ENCODE assay signal across 7 mouse cellular contexts in the genomic region with DNA sequence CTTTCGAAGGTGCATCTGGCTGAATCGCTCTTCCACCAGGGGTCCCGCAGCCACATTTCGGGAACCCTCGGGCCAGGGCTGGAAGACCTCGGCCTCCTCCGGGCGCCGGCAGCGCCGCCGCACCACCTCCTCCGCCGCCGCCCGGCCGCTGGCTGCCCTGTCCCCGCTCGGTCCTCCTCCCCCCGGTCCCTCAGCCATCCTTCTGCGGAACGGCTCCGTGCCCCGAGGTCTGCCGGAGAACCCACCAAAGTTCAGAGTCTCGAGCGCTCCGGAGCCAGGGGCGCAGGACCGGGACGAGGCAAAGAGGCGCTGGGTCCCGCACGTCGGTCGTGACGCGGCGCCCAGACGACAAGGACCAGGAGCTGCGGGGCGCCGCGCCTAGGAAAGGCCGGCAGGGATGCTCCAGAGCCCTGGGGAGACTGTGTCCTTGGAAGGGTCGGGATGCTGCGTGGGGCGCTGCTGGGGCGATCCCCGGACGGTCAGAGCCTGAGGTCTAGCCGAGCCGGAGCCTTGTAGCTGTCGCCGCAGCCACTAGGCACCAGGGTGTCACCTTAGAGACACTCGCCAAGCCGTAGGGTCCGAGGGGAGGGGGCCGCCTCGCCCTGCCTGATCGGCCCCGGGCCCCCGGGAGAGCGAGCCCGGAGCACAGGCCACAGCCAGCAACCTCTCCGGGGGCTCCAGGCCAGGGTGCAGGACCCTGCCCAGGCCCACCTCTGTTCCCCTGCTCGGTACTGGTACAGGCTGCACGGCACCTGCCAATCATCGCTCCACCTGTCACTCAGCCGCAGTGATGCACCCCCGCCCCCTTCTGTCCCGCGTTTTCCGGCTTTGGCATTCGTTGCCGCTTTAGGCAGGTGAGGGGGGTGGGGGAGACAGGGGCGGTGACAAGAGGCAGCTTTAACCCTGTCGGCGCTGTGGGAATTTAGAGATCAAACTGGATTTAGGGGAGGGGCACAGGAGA. TPM values are rescaled to one million over a fixed set of nuclear protein-coding genes. Genes with fewer than 3 reads are reported as not detected.
DNase-seq lines count a peak whose midpoint lies in the region; ATAC-seq lines count a peak whose summit lies in the region.

A gene (minus strand): TSS at position 284 of the 961 bp plus-strand sequence.

- peak within 1 kb of the TSS; percentile 62 for H3K4me3 ChIP-seq in heart, embryonic 10.5 days
- H3K4me3 ChIP-seq in midbrain, embryonic 16.5 days (ENCODE audit: low read depth, low read length), result peak within 1 kb of the TSS; percentile 47

- DNase-seq in urinary bladder, adult 2 months (ENCODE audit: low spot score), result no peak
- DNase-seq in urinary bladder, postnatal 36 days (ENCODE audit: low spot score in 2 of 2), result no peak
- DNase-seq in cerebellum, postnatal 25 days, result peak; percentile 56 to 64
- DNase-seq in heart, embryonic 10.5 days (ENCODE audit: low spot score), result no peak
- DNase-seq in layer of hippocampus, postnatal 25 days (ENCODE audit: extremely low spot score in 1 of 2, low spot score in 1 of 2), result no peak
- DNase-seq in right cerebral cortex, postnatal 36 days (ENCODE audit: low spot score in 2 of 2), result no peak

- WGBS in heart, embryonic 10.5 days, result 1% methylated on average over 77 of the region's 79 CpGs
- WGBS in midbrain, embryonic 16.5 days, result under 1% methylated on average over 76 of the region's 79 CpGs

- H3K36me3 ChIP-seq in heart, embryonic 10.5 days, result no peaks in the 10 kb centered on the region
- no peaks in the 10 kb centered on the region for H3K36me3 ChIP-seq in midbrain, embryonic 16.5 days (ENCODE audit: control insufficient read depth, insufficient read depth, low read length)

- no peaks in the 10 kb centered on the region for H3K9me3 ChIP-seq in heart, embryonic 10.5 days
- H3K9me3 ChIP-seq in midbrain, embryonic 16.5 days (replicated peaks; ENCODE audit: control insufficient read depth, low read length, poor library complexity, severe bottlenecking), result no peaks in the 10 kb centered on the region

- H3K27me3 ChIP-seq in heart, embryonic 10.5 days (ENCODE audit: insufficient read depth, poor library complexity, severe bottlenecking), result peaks cover 49% of the 10 kb centered on the region
- H3K27me3 ChIP-seq in midbrain, embryonic 16.5 days (ENCODE audit: control insufficient read depth, insufficient read depth, low read depth, low read length), result peaks cover 19% of the 10 kb centered on the region

- peak; percentile 53 for ATAC-seq in midbrain, embryonic 16.5 days

- H3K4me1 ChIP-seq in heart, embryonic 10.5 days, result peaks cover 65% of the 10 kb centered on the region
- peaks cover 27% of the 10 kb centered on the region for H3K4me1 ChIP-seq in midbrain, embryonic 16.5 days (ENCODE audit: control insufficient read depth, insufficient read depth, low read length)

- H3K4me2 ChIP-seq in midbrain, embryonic 16.5 days (ENCODE audit: low read length), result peak within 1 kb of the TSS; percentile 69

- H3K27ac ChIP-seq in heart, embryonic 10.5 days, result peak within 1 kb of the TSS; percentile 79
- no peak within 1 kb of the TSS for H3K27ac ChIP-seq in midbrain, embryonic 16.5 days (ENCODE audit: low read length)

- peak within 1 kb of the TSS; percentile 62 for H3K9ac ChIP-seq in midbrain, embryonic 16.5 days (ENCODE audit: low read depth, low read length)

RNA-seq across cellular contexts. Expression of the gene that starts here (rescaled TPM):
- polyA plus RNA-seq in urinary bladder, adult 2 months (2012; rRNA removed), result 135 and 148 TPM in 2 replicates
- 58.4 and 61.0 TPM in 2 replicates for polyA plus RNA-seq in heart, embryonic 10.5 days (2016; fragmentation: Nextera tagmentation; extraction: Ambion mirVana)
- 100 to 1,000 TPM; 479 to 537 TPM for total RNA-seq in layer of hippocampus, postnatal 25 days (2021)
- 28.3 and 33.3 TPM in 2 replicates for polyA plus RNA-seq in midbrain, embryonic 16.5 days (2015; fragmentation: Nextera tagmentation; extraction: Ambion mirVana)

Comparison
In these comparisons a context has a peak if more than half of its experiments do, and no peak if none do; other contexts are left out.
1. DNase-seq: peak in cerebellum, postnatal 25 days (2 of 2); none in urinary bladder, adult 2 months (single experiment), urinary bladder, postnatal 36 days (0 of 2), heart, embryonic 10.5 days (single experiment), layer of hippocampus, postnatal 25 days (0 of 2) and right cerebral cortex, postnatal 36 days (0 of 2).